9 mouse cellular contexts compared by ENCODE assay signal in genomic region chr8:100850822-100851437, GRCm38 (mm10).
A peak's percentile ranks its signal among the peaks of the same experiment; 100 is the strongest.
DNase-seq lines count a peak whose midpoint lies in the region; ATAC-seq lines count a peak whose summit lies in the region.
"Had no signal": no experiment of that assay in that cellular context is flagged by ENCODE, and none has a peak within 500 bp of the region (broad histone marks: within the 10 kb centered on the region; RNA-seq: fewer than 3 reads in every experiment).

No protein-coding gene starts in this region.

- H3K9me3 ChIP-seq in hindbrain, embryonic 15.5 days: no peaks in the 10 kb centered on the region
- H3K9me3 ChIP-seq in limb, embryonic 11.5 days (ENCODE audit: control insufficient read depth, low read length): no peaks in the 10 kb centered on the region
- H3K9me3 ChIP-seq: liver, embryonic 13.5 days had no signal

- intact Hi-C loops in heart, postnatal 25 days (cut with DNase I): no loop called here

- ATAC-seq in hindbrain, embryonic 15.5 days (ENCODE audit: low FRiP score, low read depth): 0 out of 2 replicates have a peak, but pooled peaks have one; percentile 15
- ATAC-seq in limb, embryonic 11.5 days (ENCODE audit: insufficient number of reproducible peaks, low FRiP score, low TSS enrichment, low read depth): no peak

- WGBS in hindbrain, embryonic 15.5 days: 49% methylated on average over 2 of the region's 2 CpGs
- WGBS in limb, embryonic 11.5 days: 45% methylated on average over 2 of the region's 2 CpGs

- H3K4me1 ChIP-seq in hindbrain, embryonic 15.5 days (replicated peaks): no peaks in the 10 kb centered on the region
- no peaks in the 10 kb centered on the region for H3K4me1 ChIP-seq in limb, embryonic 11.5 days (ENCODE audit: control insufficient read depth, insufficient read depth, low read length)
- H3K4me1 ChIP-seq: liver, embryonic 13.5 days had no signal

- no peak overlapping the region for H3K4me2 ChIP-seq in hindbrain, embryonic 15.5 days
- no peak overlapping the region for H3K4me2 ChIP-seq in limb, embryonic 11.5 days (ENCODE audit: low read depth, severe bottlenecking)
- H3K4me2 ChIP-seq: liver, embryonic 13.5 days had no signal

- H3K36me3 ChIP-seq in hindbrain, embryonic 15.5 days: no peaks in the 10 kb centered on the region
- H3K36me3 ChIP-seq in limb, embryonic 11.5 days (ENCODE audit: control insufficient read depth, insufficient read depth, low read length): no peaks in the 10 kb centered on the region
- H3K36me3 ChIP-seq: liver, embryonic 13.5 days had no signal

- H3K9ac ChIP-seq in hindbrain, embryonic 15.5 days: no peak overlapping the region
- H3K9ac ChIP-seq in limb, embryonic 11.5 days (ENCODE audit: low read length): no peak overlapping the region
- H3K9ac ChIP-seq: liver, embryonic 13.5 days had no signal

- no peak overlapping the region for H3K4me3 ChIP-seq in hindbrain, embryonic 15.5 days
- no peak overlapping the region for H3K4me3 ChIP-seq in limb, embryonic 11.5 days (ENCODE audit: low read depth, low read length)
- H3K4me3 ChIP-seq: liver, embryonic 13.5 days had no signal

- H3K27me3 ChIP-seq in hindbrain, embryonic 15.5 days: no peaks in the 10 kb centered on the region
- no peaks in the 10 kb centered on the region for H3K27me3 ChIP-seq in limb, embryonic 11.5 days (ENCODE audit: control insufficient read depth, insufficient read depth, low read length)
- H3K27me3 ChIP-seq: liver, embryonic 13.5 days had no signal

- no peak overlapping the region for H3K27ac ChIP-seq in hindbrain, embryonic 15.5 days (replicated peaks)
- no peak overlapping the region for H3K27ac ChIP-seq in limb, embryonic 11.5 days (replicated peaks; ENCODE audit: low read depth, low read length)
- H3K27ac ChIP-seq: liver, embryonic 13.5 days had no signal

- DNase-seq in heart, postnatal 4 days: peak; percentile 29
- no peak for DNase-seq in heart, postnatal 25 days (ENCODE audit: low spot score)
- DNase-seq in MEL-GATA-1-ER (ENCODE audit: extremely low read depth, low read depth): peak; percentile 10
- DNase-seq in embryo, embryonic 11 days: peak; percentile 63
- peak; percentile 64 for DNase-seq in limb, embryonic 11.5 days (ENCODE audit: low spot score)
- peak; percentile 32 for DNase-seq in right cerebral cortex, adult 18-20 months
- DNase-seq in thymus, postnatal 0 days (ENCODE audit: low spot score): no peak
- DNase-seq: liver, embryonic 13.5 days had no signal

Comparison
In these comparisons a context has a peak if more than half of its experiments do, and no peak if none do; other contexts are left out.
1. DNase-seq: peak in heart, postnatal 4 days (single experiment), MEL-GATA-1-ER (single experiment), embryo, embryonic 11 days (single experiment), limb, embryonic 11.5 days (single experiment) and right cerebral cortex, adult 18-20 months (single experiment); none in heart, postnatal 25 days (single experiment) and thymus, postnatal 0 days (single experiment).